Mouse (Mus musculus) kidney, postnatal 25 days (tissue): ENCODE measurements around the gene Uck1.
"Not testable (repeated sequence)": the region's sequence is repeated elsewhere in the genome, so short reads cannot be mapped to it uniquely, and the experiment has no call there.

Source experiments
- DNase-seq, 2 experiments: peaks; one replicate each; pipeline ENCODE4 v3.0.0; 2021; ENCODE audit warnings: mixed read lengths in 2 of 2

Uck1 gene

DNA sequence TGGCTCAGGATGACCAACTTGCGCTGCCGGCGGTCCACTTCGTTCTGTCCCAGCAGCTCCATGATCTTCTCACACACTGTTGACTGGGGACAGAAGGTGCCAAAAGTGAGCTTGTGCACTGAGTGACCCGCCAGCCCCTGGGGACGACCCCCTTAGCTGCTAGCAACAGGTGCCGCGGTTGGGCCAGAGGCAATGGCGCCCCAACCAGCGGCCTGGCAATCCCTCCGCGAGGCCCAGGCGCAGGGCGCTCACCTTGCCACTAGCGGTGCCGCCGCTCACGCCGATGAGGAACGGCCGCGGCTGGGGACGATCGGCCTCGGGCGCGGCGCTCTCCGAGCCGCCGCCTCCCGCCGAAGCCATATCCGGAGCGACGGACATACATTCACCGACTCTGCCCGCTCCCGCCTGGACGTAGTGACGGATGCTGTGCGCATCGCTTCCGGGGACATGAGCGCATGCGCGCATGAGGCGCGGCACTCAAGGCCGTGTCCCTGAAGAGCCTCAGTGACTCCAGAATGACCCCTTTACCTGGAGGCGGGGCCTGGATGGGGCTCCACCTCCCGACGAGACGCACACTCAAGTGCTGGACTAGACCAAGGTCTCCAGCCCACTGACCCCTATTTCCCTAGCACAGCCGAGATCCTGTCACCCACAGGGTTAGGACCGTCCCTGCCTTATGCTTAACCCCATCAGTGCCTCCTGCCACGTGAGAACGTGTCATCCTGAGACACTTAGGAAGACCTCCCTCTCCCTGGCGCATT is at the start of gene Uck1:
Gene Uck1, minus strand, starts transcription at position 503 of the 761 bp plus-strand sequence.
- DNase-seq: peak; percentile 92 to 96

DNA sequence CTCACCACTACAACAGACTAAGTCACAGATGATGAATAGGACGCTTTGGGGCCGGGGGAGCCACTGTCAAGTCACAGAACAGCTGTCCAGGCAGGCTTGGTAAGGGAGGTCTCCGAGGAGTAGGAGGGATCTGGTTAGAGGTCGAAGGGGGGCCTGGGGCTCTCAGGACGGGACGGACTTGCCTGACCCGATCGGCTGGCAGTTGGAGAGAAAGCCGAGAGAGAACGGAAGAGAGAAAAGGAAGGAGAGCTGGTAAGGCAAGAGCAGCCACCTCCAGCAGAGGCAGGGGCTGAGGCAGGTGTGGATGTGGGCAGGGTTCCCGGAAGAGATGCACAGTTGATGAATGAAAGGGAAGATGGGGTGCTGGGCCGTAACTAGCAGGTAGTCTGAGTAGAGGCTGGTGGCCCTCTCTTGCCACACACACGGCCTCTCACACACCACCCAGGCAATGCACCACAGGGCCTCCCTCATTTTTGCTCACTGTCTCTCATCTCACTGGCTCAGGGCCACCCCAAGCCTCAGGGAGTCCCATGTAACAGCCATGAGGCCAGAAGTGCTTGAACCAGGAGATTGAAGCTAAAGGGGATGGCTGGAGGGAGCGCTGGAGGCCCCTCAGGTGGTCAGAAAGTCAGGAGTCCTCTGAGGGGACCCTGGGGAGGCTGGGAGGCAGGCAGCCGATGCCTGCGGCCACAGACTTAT is 49.1 kb upstream of the Uck1 start:
- DNase-seq: peak in 1 of 2 experiments; percentile 34

DNA sequence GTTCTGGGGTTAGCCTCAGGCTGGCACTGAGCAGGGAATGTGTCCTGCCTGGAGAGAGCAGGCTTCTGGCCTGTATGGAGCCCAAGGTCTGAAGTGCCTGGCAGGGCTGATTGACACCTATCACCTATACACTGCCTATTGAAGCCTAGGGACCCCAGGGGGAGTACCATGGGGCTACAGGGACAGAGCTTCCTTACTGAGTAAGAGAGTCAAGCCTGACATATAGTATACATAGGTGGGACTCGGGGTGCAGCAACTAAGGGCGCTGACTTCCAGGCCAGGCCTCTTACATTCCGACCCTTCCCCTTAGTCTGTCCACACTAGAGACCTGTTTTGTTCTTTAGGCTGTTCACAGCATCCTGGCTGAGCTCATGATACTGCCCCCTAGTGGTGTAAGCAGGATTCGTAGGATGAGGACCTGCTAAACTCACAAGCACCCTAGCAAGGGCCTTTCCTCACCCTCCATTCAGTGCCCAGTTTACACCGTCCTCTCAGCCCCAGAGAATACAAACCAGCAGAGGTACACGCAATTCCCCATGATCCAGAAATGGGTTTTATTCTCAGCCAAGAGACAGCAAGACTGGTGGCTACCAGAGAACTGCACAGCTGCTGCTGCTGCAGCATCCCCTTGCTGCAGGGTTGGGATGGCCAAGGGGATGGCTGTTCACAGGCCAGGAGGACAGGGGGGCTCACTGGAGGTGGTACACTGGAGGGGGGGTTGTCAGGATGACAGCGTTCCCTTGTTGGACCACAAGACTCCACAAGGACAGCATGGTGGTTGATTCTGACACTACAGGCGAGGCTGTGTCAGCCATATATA is 48.2 kb upstream of the Uck1 start:
- peak; percentile 58 to 75 for DNase-seq

DNA sequence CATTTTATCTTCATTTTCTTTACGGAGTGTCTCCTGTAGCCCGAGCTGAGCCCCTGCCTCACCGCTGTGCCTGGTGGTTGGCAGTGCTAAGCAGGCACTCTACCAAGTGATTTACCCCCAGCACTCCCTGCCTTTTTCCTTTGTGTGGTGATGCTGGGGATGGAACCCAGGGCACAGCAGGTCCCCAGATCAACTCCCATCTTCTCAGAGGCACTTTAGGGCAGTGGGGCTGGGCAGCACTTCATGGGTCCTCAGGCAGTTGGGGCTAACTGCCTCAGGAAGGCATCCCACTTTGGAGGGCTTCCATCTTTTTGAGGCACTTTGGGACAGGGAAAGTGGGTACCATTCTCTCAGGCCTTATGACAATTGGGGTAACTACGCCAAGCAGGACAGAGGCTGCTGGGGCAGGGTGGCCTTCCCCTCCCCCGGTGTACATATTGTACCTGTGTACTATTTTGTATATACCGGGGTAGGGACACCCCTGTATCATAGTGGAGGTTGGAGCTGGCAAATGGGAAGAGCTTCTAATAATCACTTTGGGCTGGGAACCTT is 47.4 kb upstream of the Uck1 start:
- peak in 1 of 2 experiments; percentile 24 for DNase-seq

DNA sequence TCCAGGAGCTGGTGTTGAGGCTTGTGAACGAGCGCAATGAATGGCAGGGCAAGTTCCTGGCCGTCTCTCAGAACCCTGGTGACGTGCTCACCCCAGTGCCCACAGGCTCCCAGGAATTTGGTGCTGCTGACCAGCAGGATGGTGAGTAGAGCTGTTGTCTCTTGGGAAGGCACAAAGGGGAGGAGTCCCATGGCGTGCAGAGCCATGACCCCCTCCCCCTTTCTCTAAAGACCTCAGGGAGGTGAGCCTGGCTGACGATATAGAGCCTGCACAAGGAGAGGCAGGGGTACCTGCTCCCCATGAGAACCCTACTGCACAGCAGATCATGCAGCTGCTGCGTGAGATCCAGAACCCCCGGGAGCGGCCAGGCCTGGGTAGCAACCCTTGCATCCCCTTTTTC is 46.2 kb upstream of the Uck1 start:
- peak in 1 of 2 experiments; percentile 32 for DNase-seq

DNA sequence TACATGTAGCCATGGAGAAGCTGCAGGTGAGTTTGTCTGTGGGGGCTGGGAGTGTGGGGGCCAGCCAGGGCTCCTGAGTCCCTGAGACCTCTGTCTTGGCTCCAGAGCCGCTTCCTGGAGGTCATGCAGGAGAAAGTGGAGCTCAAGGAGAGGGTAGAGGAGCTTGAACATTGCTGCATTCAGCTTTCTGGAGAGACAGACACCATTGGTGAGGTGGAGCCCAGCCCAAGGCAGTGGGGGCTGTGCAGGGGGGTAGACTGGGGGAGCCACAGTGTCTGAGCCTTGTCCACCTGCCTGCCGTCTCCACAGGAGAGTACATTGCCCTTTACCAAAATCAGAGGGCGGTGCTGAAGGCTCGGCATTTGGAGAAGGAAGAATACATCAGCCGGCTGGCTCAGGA is 45.7 kb upstream of the Uck1 start:
- DNase-seq: no peak

DNA sequence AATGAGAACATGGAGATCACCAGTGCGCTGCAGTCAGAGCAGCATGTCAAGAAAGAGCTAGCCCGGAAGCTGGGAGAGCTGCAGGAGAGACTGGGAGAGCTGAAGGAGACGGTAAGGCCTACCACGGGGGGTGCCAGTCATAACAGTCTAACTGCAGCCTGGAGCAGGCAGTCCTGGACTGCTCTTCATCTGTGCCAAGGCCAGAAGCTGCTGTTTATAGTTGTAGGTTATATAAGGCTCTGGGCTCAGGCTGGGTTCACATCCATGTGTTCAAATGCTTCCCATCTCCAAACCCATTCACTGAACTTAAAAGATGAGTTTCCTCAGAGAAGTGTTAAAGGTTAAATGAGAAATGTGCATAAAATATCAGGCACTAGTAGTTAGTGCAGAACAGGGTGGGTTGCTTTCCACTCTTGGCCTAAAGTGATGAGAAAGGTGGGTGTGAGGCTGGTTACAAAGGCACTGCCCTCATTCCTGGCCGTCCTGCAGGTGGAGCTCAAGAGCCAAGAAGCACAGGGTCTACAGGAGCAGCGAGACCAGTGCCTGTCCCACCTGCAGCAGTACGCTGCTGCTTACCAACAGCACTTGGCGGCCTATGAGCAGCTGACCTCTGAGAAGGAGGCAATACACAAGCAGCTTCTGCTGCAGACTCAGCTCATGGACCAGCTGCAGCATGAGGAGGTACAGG is 44.3 kb upstream of the Uck1 start:
- DNase-seq: peak; percentile 68 to 69

DNA sequence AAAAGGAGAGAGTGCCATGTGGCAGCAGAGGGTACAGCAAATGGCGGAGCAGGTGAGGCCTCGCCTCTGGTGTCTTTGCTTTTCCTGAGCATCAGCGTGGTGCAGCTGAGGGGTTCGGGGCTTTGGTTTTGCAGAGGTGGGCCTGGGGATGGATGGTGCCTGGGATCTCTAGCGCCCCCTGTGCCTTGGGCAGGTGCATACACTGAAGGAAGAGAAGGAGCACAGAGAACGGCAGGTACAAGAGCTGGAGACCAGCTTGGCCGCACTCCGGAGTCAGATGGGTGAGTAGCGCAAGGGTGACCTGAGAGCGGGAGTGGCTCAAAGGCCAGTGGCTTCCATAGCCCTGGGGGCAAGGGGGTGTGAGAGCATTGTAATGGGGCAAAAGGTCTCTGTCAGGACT is 43.0 kb upstream of the Uck1 start:
- DNase-seq: no peak

DNA sequence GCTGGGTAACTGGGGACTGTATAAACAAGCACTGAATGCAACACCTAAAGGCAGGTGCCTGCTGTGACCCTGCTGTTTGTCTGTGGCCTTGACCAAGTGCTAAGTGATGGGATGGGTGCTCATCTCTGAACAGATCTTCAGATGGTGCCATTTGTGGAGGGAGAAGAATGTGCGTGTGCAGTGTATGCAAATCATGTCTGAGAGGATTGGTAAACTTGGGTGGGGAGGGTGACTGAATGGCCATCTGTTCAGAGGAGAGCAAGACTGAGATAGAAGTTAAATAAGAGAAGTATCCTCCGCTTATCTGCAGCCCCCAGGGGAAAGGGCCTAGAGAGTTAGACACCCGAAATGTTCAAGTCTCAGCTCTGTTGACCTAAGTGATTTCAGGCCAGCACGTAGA is 39.5 kb upstream of the Uck1 start:
- no peak for DNase-seq

DNA sequence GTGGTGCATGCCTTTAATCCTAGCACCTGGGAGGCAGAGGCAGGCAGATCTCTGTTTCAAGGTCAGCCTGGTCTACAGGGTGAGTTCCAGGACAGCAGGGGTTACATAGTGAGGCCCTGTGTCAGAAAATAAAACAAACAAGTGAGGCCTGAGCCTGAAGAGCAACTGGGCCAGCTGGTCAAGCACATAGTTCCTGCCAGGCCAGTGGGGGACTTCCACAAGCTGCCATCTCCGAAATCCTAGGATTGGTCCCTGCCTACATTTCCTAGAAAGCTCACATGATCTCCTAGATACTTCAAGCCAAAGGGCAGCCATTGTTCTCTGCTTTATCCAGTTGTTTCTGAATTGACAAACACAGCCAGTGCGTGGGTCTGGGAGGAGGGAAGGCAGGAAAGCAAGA is 35.9 kb upstream of the Uck1 start:
- not testable (repeated sequence) for DNase-seq

DNA sequence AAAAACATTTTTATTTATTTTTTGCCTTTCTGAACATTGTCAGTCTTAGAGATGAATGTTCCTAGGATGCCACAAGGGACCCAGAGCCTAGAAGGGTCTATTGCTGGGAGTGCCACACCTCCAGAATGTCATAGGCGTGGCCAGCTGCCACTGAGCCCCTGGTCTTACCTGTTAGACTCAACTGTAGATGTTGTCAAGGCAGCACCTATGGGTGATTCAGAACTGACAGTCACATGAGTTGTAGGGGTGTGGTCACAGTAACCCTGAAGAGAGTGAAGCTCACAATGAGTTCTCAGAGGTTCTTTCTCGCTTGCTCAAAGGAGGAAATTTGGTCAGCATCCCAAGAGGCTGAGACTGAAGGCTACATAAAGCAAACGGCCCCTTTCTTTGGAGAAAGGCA is 35.3 kb upstream of the Uck1 start:
- no peak for DNase-seq

DNA sequence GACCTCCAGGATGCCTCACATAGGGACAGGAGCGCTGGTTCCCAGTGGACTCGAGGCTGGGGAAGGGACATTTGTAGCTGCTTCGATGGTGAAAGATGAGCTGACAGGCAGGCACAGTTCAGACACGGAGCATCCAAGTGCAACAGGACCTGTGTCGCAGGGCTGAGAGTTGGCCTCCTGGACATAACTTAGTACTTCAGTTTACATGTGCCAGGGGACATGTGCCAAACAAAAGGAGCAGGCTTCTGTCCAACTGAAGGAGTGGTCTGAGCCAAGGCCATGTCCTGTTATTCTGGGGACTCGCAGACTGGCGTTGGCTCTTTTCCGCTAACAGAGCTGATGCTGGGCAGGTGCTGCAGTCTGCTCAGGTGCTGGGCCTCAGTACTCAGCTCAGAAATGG is 34.4 kb upstream of the Uck1 start:
- DNase-seq: no peak

DNA sequence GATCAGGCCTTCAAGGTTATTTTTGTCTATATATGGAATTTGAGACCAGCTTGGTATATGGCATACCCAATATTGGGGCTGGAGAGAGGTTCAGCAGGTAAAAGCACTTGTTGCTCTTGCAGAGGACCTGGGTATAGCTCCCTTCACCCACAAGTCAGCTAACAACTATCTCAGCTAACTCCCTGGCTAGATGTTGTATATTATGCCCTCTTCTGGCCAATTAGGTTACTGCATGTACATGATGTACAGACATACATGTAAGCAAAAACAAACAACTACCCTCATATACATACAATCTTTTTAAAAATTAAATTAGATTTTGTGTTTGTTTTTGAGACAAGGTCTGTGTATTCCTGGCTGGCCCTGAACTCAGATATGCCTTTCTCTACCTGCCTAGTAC is 29.6 kb upstream of the Uck1 start:
- no peak for DNase-seq

DNA sequence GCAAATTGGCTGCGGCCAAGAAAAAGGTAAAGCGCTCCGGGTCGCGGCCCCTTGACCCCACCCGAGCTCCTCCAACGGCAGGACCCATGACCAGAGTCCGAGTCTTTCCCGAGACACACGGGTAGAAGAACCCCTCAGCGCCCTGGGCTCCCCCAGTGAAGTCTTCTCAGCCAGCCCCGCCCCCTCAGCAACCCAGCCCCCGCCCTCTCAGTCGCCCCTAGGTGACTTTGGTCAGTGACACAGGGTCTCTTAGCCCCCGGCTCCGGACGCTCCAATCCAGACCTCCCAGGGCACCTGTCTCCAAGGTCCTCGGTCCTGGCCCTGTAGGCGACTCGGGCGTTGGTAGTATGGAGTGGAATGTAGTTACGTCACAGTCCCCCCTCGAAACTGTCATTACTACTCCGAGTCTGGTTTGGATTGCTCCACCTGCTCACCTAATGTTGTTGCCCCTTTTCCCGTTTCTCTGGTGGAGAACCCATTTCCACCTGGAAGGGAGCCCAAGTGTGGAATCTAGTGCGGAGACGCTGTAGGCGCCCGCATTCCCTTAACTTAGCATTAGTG is 28.5 kb upstream of the Uck1 start:
- peak in 1 of 2 experiments; percentile 38 for DNase-seq

DNA sequence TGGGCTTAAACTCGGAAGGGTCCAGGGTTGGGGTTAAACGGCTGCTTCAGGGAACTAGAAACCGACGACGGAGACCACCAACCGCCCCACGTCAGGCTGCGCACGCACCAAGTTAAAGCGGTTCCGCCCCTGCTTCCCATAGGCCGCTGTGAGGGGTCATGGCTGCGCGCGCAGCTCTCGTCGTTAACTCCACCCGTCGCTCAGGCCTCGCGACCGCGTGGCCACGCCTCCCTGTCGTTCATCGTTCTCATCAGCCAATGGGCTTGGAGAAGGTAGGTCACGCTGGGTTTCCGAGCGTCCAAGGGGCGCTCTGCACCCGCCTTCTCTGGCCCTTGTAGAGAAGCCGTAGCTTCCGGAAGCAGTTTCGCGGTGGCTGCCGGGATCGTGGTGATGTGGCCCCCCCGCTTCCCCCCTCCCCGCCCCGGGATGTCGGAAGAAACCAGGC is 28.0 kb upstream of the Uck1 start, which contains the start of gene Swi5:
Gene Swi5, minus strand, starts transcription at position 153 of the 445 bp plus-strand sequence.
- DNase-seq: peak; percentile 100

DNA sequence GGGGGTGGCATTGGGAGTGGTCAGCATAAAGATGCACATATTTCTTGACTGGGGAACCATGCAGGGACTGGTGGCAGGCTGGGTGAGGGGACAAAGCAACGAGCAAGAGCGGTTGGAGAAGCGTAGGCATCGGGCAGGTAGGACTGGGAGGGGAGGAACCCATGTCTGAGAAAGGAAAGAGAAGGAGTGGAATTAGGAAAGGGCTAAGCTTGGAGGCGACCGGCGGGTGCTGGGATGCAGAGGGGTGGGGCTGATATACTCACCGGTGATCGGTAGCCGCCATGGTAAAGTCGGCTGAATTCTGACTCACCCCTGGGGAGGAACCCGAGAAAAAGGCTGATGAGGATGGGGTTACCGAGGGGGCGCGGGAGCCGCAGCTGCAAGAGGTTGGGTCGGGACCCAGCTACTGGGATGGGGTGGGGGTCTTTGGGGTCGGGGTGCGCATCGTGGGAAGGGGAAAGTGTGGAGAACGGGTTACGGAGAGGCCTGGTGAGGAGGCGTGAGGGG is 27.4 kb upstream of the Uck1 start, which contains the start of gene Golga2:
Gene Golga2, plus strand, starts transcription at position 51 of the 507 bp plus-strand sequence.
- no peak for DNase-seq

DNA sequence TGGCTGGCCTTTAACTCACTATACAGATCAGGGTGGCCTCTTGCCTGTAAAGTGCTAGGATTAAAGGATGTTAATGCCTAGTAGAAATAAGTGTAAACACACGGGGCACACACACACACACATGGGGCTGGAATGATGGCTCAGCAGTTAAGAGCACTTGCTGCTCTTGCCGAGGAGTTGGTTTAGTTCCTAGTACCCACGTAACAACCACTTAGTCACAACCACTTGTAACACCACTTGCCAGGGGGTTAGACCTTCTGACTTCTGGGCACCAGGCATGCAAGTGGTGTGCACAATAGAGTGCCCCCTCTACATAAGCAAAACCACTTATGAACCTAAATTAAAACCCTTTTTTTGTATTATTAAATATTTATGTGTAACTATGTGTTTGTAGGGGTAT is 24.0 kb upstream of the Uck1 start:
- DNase-seq: no peak

DNA sequence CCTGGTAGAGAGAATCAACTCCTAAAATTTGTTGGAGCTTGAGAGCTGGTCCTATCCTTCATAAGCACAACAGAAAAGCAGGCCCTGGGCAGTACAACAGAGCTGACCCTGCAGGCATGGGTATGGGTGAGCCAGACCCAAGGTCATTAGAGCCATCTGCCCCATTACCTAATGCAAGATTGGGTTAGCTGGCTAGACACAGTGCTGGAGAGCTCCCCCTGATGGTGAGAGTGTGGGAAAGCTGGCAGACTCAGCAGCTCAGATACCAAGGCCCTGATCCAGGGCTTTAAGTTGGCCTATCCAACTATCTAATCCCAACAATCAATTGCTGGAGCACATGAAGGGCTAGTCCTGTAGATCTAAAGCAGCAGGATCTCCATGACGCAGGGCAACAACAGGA is 22.8 kb upstream of the Uck1 start:
- peak; percentile 74 to 81 for DNase-seq

DNA sequence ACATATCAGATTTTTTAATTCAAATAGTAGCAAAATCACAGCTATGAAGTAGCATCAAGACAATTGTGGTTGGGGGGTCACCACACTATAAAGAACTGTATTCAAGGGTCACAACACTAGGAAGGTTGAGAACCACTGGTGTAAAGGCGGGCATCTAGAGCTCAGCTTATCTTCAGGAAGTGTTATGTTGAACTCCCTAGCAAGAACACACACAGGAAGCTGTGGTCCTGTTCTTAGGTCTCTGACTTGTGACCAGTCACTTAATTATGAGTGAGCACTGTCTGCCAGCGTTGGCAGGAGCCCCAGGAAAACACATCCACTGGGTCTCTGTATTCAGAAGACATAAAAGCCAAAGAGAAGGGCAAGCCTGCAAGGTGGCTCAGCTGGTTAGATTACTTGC is 22.3 kb upstream of the Uck1 start:
- DNase-seq: no peak

DNA sequence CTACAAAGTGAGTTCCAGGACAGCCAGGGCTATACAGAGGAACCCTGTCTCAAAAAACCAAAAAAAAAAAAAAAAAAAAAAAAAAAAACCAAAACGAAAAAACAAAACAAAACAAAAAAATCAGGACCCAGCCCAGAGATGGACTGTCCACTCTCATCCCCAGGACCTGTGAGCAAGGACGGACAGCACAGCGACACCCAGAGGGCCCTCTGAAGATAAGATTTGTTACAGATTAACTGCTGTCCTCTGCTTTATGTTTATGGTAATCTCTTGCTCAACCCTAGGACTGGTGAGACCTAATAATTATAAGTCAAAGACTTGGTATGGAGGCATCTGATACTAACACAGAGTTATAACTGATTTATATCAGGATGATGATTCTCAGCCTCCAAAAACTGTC is 15.9 kb upstream of the Uck1 start:
- no peak for DNase-seq

DNA sequence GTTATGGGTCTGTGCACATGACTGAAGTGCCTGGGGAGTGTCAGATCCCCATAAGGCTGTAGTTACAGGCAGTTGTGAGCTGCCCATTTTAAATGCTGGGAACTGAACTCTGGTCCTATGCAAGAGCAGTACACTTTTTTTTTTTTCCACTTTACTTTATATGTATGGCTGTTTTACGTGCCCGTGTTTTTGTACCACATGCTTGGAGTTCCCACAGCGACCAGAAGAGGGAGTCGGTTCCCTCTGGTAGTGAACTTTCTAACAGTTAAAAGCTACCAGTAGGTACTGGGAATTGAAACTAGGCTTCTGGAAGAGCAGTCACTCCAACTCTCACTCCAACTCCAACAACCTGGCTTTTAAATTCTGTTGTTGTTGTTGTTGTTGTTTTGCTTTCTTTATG is 676 bp upstream of the Uck1 start:
- DNase-seq: peak; percentile 51 to 77
